Mouse (Mus musculus): ENCODE results near the gene Fam78a.

Gene Fam78a

DNA sequence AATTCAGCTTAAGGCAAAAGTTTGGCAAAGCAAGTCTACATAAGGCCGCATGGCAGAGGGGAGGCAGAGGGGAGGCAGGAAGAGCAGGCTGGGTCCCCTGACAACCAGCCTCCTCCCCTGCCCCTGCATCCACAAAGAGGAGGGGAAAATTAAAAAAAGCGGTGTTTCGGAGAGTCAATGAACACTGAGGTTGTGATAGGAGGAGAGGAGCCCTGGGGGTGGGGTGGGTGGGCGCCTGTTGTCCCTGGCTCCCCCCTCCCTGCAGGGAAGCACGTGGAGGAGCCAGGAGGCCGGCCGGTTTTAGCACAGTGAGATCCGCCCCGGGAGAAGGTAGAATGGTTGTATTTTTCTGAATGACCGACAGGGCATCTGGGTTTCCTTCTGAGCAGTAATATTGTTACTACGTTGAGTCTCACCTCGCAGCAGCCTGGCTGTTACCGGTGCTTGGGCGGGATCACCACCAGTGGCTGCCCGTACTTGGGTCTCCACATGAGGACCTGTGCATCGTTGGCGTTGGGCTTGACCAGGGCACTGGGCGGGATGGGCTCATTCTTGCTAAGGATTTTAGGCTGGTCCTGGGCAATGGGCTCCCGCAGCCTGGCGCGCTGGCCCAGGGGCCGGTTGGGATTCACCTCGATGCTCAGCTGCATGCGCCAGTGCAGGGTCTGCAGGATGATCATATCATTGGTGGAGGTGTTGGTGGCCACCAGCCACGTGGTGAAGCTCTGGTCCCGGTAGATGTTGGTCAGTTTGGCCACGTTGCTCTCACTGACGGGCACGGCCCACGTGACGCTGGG, 15.6 kb downstream of the Fam78a start:
- peak; percentile 55 for DNase-seq (ENCODE audit: low read depth, low spot score)

DNA sequence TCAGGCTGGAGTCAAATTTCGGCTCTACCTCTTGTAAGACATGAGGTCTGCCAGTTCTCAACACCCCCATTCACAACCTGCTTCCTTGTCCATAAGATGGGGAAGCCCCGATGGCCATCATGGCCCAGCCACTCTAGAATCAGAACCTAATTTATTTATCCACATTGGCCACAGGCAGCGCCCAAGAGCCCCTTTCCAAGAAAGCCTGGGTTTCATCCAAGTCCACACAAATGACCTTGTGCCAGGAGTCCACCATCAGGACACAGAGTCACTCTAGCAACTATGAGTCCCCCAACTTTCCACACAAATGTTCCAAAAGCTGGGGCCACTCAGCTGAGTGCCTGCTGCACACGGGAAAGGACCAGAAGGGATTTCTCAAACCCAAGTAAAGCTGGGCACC, 18.7 kb downstream of the Fam78a start:
- DNase-seq (ENCODE audit: low read depth, low spot score) = no peak

DNA sequence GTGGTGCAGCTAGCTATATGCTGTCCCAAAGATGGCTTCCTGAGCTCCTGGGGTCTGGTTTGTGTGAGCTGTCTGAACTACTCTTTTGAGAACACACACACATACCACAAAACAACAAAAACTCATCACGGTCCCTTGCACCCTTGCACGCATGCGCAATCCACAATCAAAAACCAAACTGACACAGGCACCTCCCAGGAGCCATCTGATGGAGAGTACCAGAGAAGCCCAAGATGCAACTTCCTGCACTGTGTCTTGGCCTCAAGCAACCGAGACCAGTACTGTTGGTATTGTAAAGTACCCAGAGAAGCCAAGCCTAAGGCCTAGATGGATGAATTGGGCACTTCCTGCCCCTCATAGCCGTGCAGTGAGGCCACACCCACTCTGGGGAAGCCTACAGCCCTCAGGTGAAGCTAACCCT, 19.3 kb downstream of the Fam78a start:
- no peak for DNase-seq (ENCODE audit: low read depth, low spot score)

DNA sequence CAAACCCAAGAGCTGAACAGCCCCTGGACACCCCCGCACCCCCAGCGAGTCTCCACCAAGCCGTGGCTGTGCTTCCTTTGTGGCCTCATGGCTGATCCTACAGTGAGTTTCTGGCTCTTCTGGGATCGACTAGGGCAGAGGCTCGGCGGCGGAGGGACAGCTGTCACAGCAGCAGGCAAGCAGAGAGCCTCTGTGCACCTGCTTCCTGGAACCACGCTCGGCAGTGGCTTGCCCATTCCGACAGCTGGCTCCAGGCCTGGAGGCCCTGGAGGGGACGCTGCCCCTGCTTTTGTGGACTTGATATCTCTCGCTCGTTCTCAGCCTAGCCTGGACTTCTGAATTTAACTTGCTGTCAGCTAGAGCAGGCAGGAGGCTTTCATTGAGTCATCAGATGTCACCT, 19.7 kb downstream of the Fam78a start:
- DNase-seq (ENCODE audit: low read depth, low spot score) = no peak

GRCm38 (mm10) chr2:32063451-32064151, 21.1 kb downstream of the Fam78a start:
- DNase-seq (ENCODE audit: low read depth, low spot score) = no peak

GRCm38 (mm10) chr2:32062626-32063410, 21.8 kb downstream of the Fam78a start:
- DNase-seq (ENCODE audit: low read depth, low spot score) = no peak

DNA sequence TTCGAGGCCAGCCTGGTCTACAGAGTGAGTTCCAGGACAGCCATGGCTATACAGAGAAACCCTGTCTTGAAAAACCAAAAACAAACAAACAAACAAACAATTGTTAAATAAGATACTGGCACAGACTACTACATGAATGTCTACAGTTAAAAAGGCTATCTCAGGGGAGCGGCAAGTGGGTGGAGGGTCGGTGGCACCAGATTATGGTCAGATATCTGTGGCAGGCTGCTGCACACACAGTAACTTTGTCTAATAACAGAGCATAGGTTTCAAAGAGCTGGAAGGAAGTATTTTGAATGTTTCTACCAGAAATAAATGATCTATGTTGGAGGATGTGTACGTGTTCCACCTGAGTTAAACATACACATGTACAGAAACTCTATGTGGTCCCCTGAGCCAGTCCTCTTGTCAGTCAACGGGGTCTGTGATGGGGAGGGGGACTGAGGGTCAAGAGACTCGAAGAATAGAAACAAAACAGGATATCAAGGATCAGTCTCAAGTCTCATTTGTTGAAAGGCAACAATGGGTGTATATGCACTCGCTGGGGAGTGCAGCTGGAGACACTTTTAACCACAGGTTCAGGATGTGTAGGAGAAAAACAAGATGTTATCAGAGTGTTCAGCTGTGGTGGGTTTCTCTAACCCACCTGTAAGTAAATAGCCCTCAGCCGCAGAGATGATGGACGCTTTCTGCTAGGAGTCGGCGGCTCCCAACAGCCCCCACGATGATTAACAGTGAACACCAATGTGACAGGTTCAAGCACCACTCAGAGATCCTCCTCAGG, 22.7 kb downstream of the Fam78a start:
- DNase-seq (ENCODE audit: low read depth, low spot score) = no peak

- DNase-seq (ENCODE audit: low read depth, low spot score) = no peak
Observed at GRCm38 (mm10) chr2:32061189-32061588, 23.5 kb downstream of the Fam78a start.

DNA sequence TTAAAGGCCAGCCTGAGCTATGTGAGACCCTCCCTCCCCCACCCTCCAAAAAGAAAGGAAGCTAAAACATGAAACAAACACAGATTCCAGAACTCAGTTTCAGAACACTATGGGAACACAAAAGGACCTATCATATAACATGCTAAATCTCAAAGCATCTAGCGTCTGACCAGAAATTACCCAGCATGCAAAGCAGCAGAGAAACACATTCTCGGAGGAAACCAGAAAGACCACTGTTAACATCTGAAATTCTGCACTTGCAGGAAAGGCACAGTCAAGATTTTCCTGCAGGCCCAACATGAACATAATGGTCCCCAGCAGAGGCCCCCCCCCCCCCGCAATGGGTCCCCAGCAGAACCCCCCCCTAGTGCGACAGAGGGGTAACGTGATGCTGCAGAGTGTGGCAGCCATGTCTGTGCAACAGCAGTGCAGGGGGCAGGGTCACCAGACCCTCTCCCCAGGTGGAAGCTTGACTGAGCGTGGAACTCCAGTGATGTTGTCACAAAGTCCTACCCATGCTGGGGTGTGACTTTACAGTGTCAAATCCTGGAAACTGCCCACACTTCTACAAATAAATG, 24.3 kb downstream of the Fam78a start:
- no peak for DNase-seq (ENCODE audit: low read depth, low spot score)

DNA sequence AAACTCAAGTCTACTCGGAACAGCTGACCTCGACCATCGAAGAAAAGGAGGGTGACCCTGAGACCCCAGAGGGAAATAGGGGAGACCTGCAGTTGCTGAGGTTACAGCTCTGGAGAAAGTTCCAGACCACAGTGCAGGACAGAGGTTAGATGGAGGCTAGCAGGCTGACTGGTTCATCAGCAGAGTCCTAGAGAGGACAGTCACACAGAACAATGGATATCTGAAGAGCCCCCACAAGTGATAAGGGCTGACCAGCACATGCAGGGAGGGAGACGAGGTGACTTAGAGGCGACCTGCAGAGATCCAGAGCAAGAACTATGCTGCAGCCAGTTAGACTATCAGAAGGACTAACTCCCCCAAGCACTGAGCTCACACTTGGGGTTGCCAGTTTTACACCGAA, 25.0 kb downstream of the Fam78a start:
- DNase-seq (ENCODE audit: low read depth, low spot score) = no peak

GRCm38 (mm10) chr2:32058716-32059115, 25.9 kb downstream of the Fam78a start:
- DNase-seq (ENCODE audit: low read depth, low spot score) = no peak

- no peak for DNase-seq (ENCODE audit: low read depth, low spot score)
Observed at GRCm38 (mm10) chr2:32058241-32058640, 26.4 kb downstream of the Fam78a start.

GRCm38 (mm10) chr2:32057794-32058193, 26.9 kb downstream of the Fam78a start:
- DNase-seq (ENCODE audit: low read depth, low spot score) = no peak

DNA sequence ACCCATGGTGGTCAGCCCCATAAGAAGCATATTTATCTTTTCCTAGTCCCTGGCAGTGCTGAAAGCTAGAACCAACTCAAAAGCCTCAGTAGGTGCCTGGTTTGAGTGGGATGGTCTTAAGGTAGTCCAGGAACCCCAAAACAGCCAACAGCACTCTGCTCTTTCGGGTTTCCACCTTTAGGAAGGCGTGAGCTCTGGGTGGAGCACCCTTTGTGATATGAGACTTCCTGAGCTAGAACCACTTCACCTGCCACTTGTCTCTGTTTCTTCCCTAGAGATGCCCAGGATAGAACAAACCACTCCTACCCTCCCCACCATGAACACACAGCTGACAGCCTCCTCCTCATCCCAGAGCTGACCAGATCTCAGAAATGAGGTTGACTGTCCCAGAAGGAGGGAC, 27.3 kb downstream of the Fam78a start:
- no peak for DNase-seq (ENCODE audit: low read depth, low spot score)

DNA sequence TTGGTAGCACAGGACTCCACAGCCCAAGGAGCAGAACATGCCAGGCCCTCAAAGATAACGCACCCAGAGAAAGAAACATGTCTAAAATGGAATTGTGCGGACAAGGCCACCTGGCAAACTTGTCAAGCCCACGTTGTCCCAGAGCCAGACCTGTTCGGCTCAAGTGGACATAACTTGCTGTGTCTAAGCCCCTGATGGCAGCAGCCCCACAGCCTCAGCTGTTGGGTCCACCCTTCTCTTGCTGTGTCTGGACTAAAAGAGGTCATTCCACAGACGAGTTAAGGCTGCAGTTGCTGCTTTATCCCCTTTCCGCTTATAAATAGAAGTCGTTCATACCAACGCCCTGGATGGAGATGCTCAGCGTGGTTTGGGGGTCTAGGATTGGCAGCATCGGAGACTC, 28.1 kb downstream of the Fam78a start:
- no peak for DNase-seq (ENCODE audit: low read depth, low spot score)

- DNase-seq (ENCODE audit: low read depth, low spot score) = no peak
Observed at GRCm38 (mm10) chr2:32055357-32055965, 29.2 kb downstream of the Fam78a start.

GRCm38 (mm10) chr2:32052418-32052817, 32.2 kb downstream of the Fam78a start:
- DNase-seq (ENCODE audit: low read depth, low spot score) = no peak

GRCm38 (mm10) chr2:32051791-32052190, 32.9 kb downstream of the Fam78a start:
- DNase-seq (ENCODE audit: low read depth, low spot score) = no peak

DNA sequence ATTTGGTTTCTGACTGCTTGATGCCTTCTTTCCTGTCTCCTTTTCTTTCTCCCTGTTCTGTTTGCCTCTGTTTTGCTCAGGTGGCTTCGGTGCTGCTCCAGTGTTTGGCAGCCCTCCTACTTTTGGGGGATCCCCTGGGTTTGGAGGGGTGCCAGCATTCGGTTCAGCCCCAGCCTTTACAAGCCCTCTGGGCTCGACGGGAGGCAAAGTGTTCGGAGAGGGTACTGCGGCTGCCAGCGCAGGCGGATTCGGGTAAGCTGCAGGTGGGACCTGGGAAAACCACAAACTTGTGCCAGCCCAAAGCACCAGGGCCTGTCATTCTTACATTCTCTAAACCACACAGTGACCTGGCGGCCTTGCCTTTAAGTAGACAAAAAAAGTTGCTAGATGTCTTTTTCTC, 37.3 kb downstream of the Fam78a start:
- DNase-seq (ENCODE audit: low read depth, low spot score) = no peak

DNA sequence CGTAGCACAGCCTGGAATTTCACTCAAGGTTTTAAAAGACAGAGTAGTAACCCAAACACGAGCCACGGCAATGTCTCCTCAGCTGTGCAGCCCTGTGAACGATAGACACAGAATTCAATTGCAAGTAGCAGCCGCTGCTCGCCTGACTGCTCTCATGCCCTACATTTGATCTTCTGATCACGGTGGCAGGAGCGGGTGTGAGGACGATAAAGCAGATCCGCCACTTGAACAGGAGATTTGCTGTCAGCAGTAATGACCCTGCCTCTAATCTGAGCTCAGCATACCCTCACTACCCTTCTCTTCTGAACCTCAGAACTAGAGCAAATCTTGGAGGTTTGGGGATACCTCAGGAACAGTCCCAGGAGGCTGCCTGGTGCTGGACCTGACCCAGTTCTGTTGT, 38.6 kb downstream of the Fam78a start:
- DNase-seq (ENCODE audit: low read depth, low spot score) = no peak

- DNase-seq (ENCODE audit: low read depth, low spot score) = no peak
Observed at GRCm38 (mm10) chr2:32045375-32045774, 39.3 kb downstream of the Fam78a start.
